Mouse (Mus musculus): ENCODE measurements around the gene Sv2c. TPM values are rescaled to one million over a fixed set of nuclear protein-coding genes. Genes with fewer than 3 reads are reported as not detected.
A peak's percentile ranks its signal among the peaks of the same experiment; 100 is the strongest.

The Sv2c gene
- total RNA-seq, 2 experiments from 2014 or later, result 0.21 to 0.26 TPM

- no peak for DNase-seq (ENCODE audit: low spot score)
Measured at GRCm38 (mm10) chr13:96073555-96073954, 58.8 kb downstream of the Sv2c start.

GRCm38 (mm10) chr13:96052755-96053154, 79.6 kb downstream of the Sv2c start:
- DNase-seq (ENCODE audit: low spot score), result no peak

- no peak for DNase-seq (ENCODE audit: low spot score)
Measured at GRCm38 (mm10) chr13:96045396-96045795, 87.0 kb downstream of the Sv2c start.

GRCm38 (mm10) chr13:96040275-96041042, 91.9 kb downstream of the Sv2c start:
- no peak for DNase-seq (ENCODE audit: low spot score)

GRCm38 (mm10) chr13:96039536-96039935, 92.8 kb downstream of the Sv2c start:
- no peak for DNase-seq (ENCODE audit: low spot score)

- peak; percentile 6 for DNase-seq (ENCODE audit: low spot score)
Measured at GRCm38 (mm10) chr13:96030368-96031223, 101.8 kb downstream of the Sv2c start.

- no peak for DNase-seq (ENCODE audit: low spot score)
Measured at GRCm38 (mm10) chr13:96023858-96024257, 108.5 kb downstream of the Sv2c start.

- no peak for DNase-seq (ENCODE audit: low spot score)
Measured at GRCm38 (mm10) chr13:96015516-96015915, 116.9 kb downstream of the Sv2c start.

- DNase-seq (ENCODE audit: low spot score), result no peak
Measured at GRCm38 (mm10) chr13:96010861-96011511, 121.4 kb downstream of the Sv2c start.

- DNase-seq (ENCODE audit: low spot score), result no peak
Measured at GRCm38 (mm10) chr13:96008975-96009374, 123.4 kb downstream of the Sv2c start.

- DNase-seq (ENCODE audit: low spot score), result no peak
Measured at GRCm38 (mm10) chr13:96008154-96008553, 124.2 kb downstream of the Sv2c start.

GRCm38 (mm10) chr13:96003539-96003938, 128.8 kb downstream of the Sv2c start:
- DNase-seq (ENCODE audit: low spot score), result no peak

GRCm38 (mm10) chr13:96002475-96002874, 129.9 kb downstream of the Sv2c start:
- DNase-seq (ENCODE audit: low spot score), result no peak

- DNase-seq (ENCODE audit: low spot score), result no peak
Measured at GRCm38 (mm10) chr13:95999396-95999795, 133.0 kb downstream of the Sv2c start.

- DNase-seq (ENCODE audit: low spot score), result no peak
Measured at GRCm38 (mm10) chr13:95997294-95997693, 135.1 kb downstream of the Sv2c start.

- no peak for DNase-seq (ENCODE audit: low spot score)
Measured at GRCm38 (mm10) chr13:95994705-95995703, 137.4 kb downstream of the Sv2c start.

GRCm38 (mm10) chr13:95988181-95988580, 144.2 kb downstream of the Sv2c start:
- no peak for DNase-seq (ENCODE audit: low spot score)

- DNase-seq (ENCODE audit: low spot score), result no peak
Measured at GRCm38 (mm10) chr13:95987147-95987546, 145.2 kb downstream of the Sv2c start.

GRCm38 (mm10) chr13:95986375-95986774, 146.0 kb downstream of the Sv2c start:
- no peak for DNase-seq (ENCODE audit: low spot score)

- no peak for DNase-seq (ENCODE audit: low spot score)
Measured at GRCm38 (mm10) chr13:95975225-95975624, 157.2 kb downstream of the Sv2c start.

- DNase-seq (ENCODE audit: low spot score), result no peak
Measured at GRCm38 (mm10) chr13:95974106-95974505, 158.3 kb downstream of the Sv2c start.
